Mouse (Mus musculus): Measurements from ENCODE around the gene Tanc2. TPM values are rescaled to one million over a fixed set of nuclear protein-coding genes. Genes with fewer than 3 reads are reported as not detected.

Gene Tanc2
- total and polyA plus RNA-seq, 2 experiments from 2014 or later = 5.2 to 25.0 TPM

GRCm38 (mm10) chr11:105828175-105828574 is 238.4 kb downstream of the Tanc2 start:
- TF ChIP-seq CTCF (IDR thresholded peaks at IDR 0.05; ENCODE audit: low read depth) (no peak), EP300 (IDR thresholded peaks at IDR 0.05; ENCODE audit: low read depth) (no peak)
- H3K36me3 ChIP-seq (replicated peaks; ENCODE audit: control insufficient read depth, insufficient read depth, low read length) = no peaks in the 10 kb centered on the region
- WGBS = 69% methylated on average over 2 of the region's 2 CpGs
- no peak for ATAC-seq (ENCODE audit: insufficient read depth, low read depth)
- no peak overlapping the region for H3K27ac ChIP-seq (ENCODE audit: low read depth)
- H3K4me1 ChIP-seq (ENCODE audit: control insufficient read depth, insufficient read depth) = no peaks in the 10 kb centered on the region
- H3K9me3 ChIP-seq (replicated peaks; ENCODE audit: control insufficient read depth, low read length) = no peaks in the 10 kb centered on the region
- H3K4me2 ChIP-seq (ENCODE audit: low read depth, low read length) = no peak overlapping the region
- H3K27me3 ChIP-seq (ENCODE audit: control insufficient read depth, insufficient read depth, low read length) = no peaks in the 10 kb centered on the region
- no peak overlapping the region for H3K4me3 ChIP-seq (ENCODE audit: low read depth, low read length)
- DNase-seq (ENCODE audit: low spot score) = no peak
- H3K9ac ChIP-seq (replicated peaks; ENCODE audit: low read depth, low read length) = no peak overlapping the region

GRCm38 (mm10) chr11:105835209-105835608 is 245.4 kb downstream of the Tanc2 start:
- Histone ChIP-seq H3K27ac (ENCODE audit: low read depth) (no peak overlapping the region), H3K27me3 (ENCODE audit: control insufficient read depth, insufficient read depth, low read length) (no peaks in the 10 kb centered on the region), H3K4me3 (ENCODE audit: low read depth, low read length) (no peak overlapping the region), H3K36me3 (replicated peaks; ENCODE audit: control insufficient read depth, insufficient read depth, low read length) (peaks cover 8% of the 10 kb centered on the region), H3K9me3 (replicated peaks; ENCODE audit: control insufficient read depth, low read length) (no peaks in the 10 kb centered on the region), H3K9ac (replicated peaks; ENCODE audit: low read depth, low read length) (no peak overlapping the region), H3K4me2 (ENCODE audit: low read depth, low read length) (no peak overlapping the region), H3K4me1 (ENCODE audit: control insufficient read depth, insufficient read depth) (no peaks in the 10 kb centered on the region)
- TF ChIP-seq CTCF (IDR thresholded peaks at IDR 0.05; ENCODE audit: low read depth) = no peak
- no peak for TF ChIP-seq EP300 (IDR thresholded peaks at IDR 0.05; ENCODE audit: low read depth)
- ATAC-seq (ENCODE audit: insufficient read depth, low read depth) (no peak), DNase-seq (ENCODE audit: low spot score) (no peak)
- 98% methylated on average over 4 of the region's 4 CpGs for WGBS

DNA sequence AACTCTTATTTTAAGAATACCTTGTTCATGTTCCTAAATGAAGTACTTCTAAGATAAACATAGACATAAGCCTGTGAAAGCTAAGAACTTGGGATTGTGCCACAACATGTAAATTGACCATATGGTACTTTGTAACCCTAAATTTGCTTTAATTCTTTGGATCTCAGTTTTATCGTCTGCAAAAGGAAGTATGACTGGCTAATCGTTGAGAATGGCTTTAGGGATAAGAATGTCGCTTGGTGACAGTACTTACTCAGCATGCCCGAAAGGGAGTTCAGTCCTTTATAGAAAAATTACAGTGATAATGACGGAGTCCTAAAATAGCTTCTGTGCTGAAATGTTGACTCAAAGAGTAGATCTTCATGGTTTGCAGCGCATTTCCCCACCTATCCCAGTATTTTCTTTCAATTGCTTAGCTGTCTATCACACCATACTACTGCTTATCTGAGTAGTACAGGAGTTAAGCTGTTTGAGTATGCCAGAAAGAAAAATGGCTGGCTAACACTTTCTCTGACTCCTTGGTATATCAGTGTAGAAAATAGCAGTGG is 246.6 kb downstream of the Tanc2 start:
- Histone ChIP-seq H3K27me3 (ENCODE audit: control insufficient read depth, insufficient read depth, low read length) (no peaks in the 10 kb centered on the region), H3K9me3 (replicated peaks; ENCODE audit: control insufficient read depth, low read length) (no peaks in the 10 kb centered on the region), H3K36me3 (replicated peaks; ENCODE audit: control insufficient read depth, insufficient read depth, low read length) (peaks cover 8% of the 10 kb centered on the region), H3K4me3 (ENCODE audit: low read depth, low read length) (no peak overlapping the region), H3K4me2 (ENCODE audit: low read depth, low read length) (no peak overlapping the region), H3K9ac (replicated peaks; ENCODE audit: low read depth, low read length) (no peak overlapping the region), H3K4me1 (ENCODE audit: control insufficient read depth, insufficient read depth) (no peaks in the 10 kb centered on the region), H3K27ac (ENCODE audit: low read depth) (peak overlapping the region; percentile 30; the same call in 1 of the 2 replicates)
- WGBS = 35% methylated on average over 6 of the region's 6 CpGs
- TF ChIP-seq CTCF (IDR thresholded peaks at IDR 0.05; ENCODE audit: low read depth) = no peak
- no peak for TF ChIP-seq EP300 (IDR thresholded peaks at IDR 0.05; ENCODE audit: low read depth)
- DNase-seq (ENCODE audit: low spot score) (no peak), ATAC-seq (ENCODE audit: insufficient read depth, low read depth) (no peak)

GRCm38 (mm10) chr11:105837962-105838361 is 248.2 kb downstream of the Tanc2 start:
- TF ChIP-seq EP300 (IDR thresholded peaks at IDR 0.05; ENCODE audit: low read depth) = no peak
- TF ChIP-seq CTCF (IDR thresholded peaks at IDR 0.05; ENCODE audit: low read depth) = no peak
- no peak for DNase-seq (ENCODE audit: low spot score)
- H3K36me3 ChIP-seq (replicated peaks; ENCODE audit: control insufficient read depth, insufficient read depth, low read length) = peaks cover 8% of the 10 kb centered on the region
- ATAC-seq (ENCODE audit: insufficient read depth, low read depth) = no peak
- no peak overlapping the region for H3K9ac ChIP-seq (replicated peaks; ENCODE audit: low read depth, low read length)
- H3K27me3 ChIP-seq (ENCODE audit: control insufficient read depth, insufficient read depth, low read length) = no peaks in the 10 kb centered on the region
- no peaks in the 10 kb centered on the region for H3K4me1 ChIP-seq (ENCODE audit: control insufficient read depth, insufficient read depth)
- H3K27ac ChIP-seq (ENCODE audit: low read depth) = no peak overlapping the region
- H3K4me3 ChIP-seq (ENCODE audit: low read depth, low read length) = no peak overlapping the region
- H3K9me3 ChIP-seq (replicated peaks; ENCODE audit: control insufficient read depth, low read length) = no peaks in the 10 kb centered on the region
- no peak overlapping the region for H3K4me2 ChIP-seq (ENCODE audit: low read depth, low read length)

DNA sequence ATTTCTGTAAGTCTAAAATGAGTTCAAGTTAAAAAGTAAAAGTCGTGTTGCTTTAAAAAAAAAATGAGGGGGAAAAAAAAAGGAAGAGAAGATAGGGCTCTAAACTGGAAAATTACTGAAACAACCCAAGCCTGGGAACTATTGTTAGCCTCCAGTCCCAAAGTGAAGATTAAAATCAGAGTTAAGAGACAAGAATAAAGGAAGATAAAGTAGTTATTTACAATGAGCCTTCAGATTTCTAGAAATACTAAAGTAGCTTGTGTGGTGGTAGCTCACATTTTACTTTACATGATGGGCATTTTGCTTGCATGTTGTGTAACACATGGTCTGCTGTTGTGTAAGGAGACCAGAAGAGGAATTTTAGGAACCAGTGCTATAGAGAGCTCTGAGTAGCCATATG is 256.1 kb downstream of the Tanc2 start:
- 76% methylated on average over 1 of the region's 1 CpGs for WGBS
- H3K4me1 ChIP-seq (ENCODE audit: control insufficient read depth, insufficient read depth) = no peaks in the 10 kb centered on the region
- ATAC-seq (ENCODE audit: insufficient read depth, low read depth) = no peak

DNA sequence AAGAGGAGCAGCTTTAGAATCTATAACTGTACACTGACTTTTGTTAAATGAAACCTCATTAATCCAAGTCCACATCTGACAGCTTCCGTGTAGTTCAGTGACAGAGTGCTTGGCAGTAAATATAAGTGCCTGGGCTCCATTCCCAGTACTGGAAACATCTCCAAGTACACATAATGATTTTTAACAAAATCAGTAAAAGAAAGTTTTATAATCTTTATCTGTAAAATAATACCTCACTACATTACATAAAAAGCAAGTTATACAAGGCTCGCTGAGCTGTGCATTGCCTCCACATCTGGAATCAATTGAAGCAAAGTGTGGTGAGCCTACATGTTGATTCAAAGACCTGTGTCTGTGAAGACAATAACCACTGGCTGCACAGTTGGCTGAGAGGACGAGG is 265.7 kb downstream of the Tanc2 start:
- no peak for TF ChIP-seq CTCF (IDR thresholded peaks at IDR 0.05; ENCODE audit: low read depth)
- no peak for TF ChIP-seq EP300 (IDR thresholded peaks at IDR 0.05; ENCODE audit: low read depth)
- Histone ChIP-seq H3K4me2 (ENCODE audit: low read depth, low read length) (no peak overlapping the region), H3K4me3 (ENCODE audit: low read depth, low read length) (no peak overlapping the region), H3K9me3 (replicated peaks; ENCODE audit: control insufficient read depth, low read length) (no peaks in the 10 kb centered on the region), H3K27me3 (ENCODE audit: control insufficient read depth, insufficient read depth, low read length) (no peaks in the 10 kb centered on the region), H3K27ac (ENCODE audit: low read depth) (no peak overlapping the region), H3K9ac (replicated peaks; ENCODE audit: low read depth, low read length) (no peak overlapping the region), H3K4me1 (ENCODE audit: control insufficient read depth, insufficient read depth) (no peaks in the 10 kb centered on the region), H3K36me3 (replicated peaks; ENCODE audit: control insufficient read depth, insufficient read depth, low read length) (peaks cover 5% of the 10 kb centered on the region; the same call in 1 of the 2 replicates)
- DNase-seq (ENCODE audit: low spot score) (no peak), ATAC-seq (ENCODE audit: insufficient read depth, low read depth) (no peak)
- WGBS = 48% methylated on average over 3 of the region's 3 CpGs

More for the DNA sequence above, 256.1 kb downstream of the Tanc2 start:
- peaks cover 7% of the 10 kb centered on the region; the same call in 1 of the 2 replicates for H3K36me3 ChIP-seq (replicated peaks; ENCODE audit: control insufficient read depth, insufficient read depth, low read length)
- no peak overlapping the region for H3K9ac ChIP-seq (replicated peaks; ENCODE audit: low read depth, low read length)
- no peaks in the 10 kb centered on the region for H3K9me3 ChIP-seq (replicated peaks; ENCODE audit: control insufficient read depth, low read length)
- TF ChIP-seq CTCF (IDR thresholded peaks at IDR 0.05; ENCODE audit: low read depth) (no peak), EP300 (IDR thresholded peaks at IDR 0.05; ENCODE audit: low read depth) (no peak)
- H3K4me3 ChIP-seq (ENCODE audit: low read depth, low read length) = no peak overlapping the region
- DNase-seq (ENCODE audit: low spot score) = no peak
- no peaks in the 10 kb centered on the region for H3K27me3 ChIP-seq (ENCODE audit: control insufficient read depth, insufficient read depth, low read length)
- no peak overlapping the region for H3K27ac ChIP-seq (ENCODE audit: low read depth)
- H3K4me2 ChIP-seq (ENCODE audit: low read depth, low read length) = no peak overlapping the region

Data from heart, postnatal 0 days (tissue).